Mouse (Mus musculus): ENCODE measurements around the gene Mmp17.

Gene Mmp17

DNA sequence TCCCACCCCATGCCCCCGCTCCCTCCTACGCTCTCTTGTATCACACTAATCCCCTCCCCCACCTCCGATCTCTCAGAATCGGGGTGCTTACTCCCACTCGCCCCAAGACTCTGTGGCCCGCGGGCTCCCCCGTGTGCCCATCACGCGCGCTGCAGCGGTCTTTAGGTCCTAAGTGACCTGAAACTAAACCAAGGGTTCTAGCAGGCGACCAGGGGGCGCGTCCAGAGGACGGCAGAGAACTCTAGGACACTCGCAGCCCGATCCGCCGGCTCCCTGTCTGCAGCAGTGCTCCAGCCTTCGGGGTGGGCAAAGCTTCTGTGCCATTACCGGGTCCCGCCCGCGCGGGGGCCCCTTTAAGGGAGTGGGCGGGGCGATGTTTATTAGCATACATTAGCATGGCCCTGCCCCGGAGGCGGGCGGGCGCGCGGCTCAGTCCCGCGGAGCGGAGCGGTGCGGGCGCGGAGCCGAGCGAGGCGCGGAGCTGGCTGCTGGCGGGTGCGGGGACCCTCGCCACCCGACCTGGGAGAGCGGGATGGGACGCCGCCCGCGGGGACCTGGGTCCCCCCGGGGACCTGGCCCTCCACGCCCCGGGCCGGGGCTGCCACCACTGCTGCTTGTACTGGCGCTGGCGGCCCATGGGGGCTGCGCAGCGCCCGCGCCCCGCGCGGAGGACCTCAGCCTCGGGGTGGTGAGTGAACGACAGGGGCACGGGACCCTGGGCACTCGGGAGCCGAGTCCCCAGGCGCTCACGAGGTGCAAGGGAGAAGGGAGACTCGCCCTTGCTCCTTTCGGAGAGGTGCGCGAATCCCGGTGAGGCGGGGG is at the start of gene Mmp17:
Gene Mmp17 (plus strand): TSS at position 409 of the 822 bp plus-strand sequence.
- DNase-seq (ENCODE audit: low spot score in 2 of 2), result peak; percentile 86 to 89

DNA sequence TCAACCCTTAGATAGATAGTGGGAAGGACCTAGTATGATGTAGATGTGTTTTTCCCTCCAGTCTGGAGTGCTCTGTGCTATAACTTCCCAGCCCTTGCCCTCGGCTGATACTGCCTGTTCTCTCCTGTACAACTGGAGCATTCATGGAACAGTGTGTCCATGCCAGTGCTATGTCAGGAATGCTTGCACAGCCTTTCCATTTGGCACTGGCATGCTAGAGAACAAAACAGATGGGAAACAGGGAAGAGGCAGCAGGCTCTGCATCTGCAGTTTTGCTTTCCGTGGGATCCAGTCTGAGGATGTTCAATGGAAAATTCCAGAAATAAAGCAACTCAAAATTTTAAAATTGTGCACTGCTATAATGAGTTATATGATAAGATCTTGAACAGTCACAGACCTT is 49.5 kb upstream of the Mmp17 start:
- peak; percentile 39 to 46 for DNase-seq (ENCODE audit: low spot score in 2 of 2)

DNA sequence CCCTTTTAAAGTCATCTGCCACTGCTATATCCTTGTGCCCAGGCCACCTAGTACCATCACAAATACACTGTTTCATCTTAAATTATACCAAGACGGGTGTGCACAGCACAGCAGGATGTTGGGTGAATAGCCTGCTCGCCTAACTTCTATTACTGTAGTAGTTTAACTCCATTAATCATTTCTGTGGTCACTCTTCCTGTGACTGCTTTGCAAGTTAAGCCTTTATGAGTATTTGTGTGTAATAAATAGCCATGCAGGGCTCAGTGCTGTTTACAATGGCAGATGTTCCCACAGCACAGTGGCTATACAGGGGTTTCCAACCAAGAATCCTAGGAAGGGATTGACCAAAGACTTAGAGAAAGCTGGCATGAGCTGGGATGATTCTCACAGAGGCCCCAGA is 48.9 kb upstream of the Mmp17 start:
- no peak for DNase-seq (ENCODE audit: low spot score in 2 of 2)

DNA sequence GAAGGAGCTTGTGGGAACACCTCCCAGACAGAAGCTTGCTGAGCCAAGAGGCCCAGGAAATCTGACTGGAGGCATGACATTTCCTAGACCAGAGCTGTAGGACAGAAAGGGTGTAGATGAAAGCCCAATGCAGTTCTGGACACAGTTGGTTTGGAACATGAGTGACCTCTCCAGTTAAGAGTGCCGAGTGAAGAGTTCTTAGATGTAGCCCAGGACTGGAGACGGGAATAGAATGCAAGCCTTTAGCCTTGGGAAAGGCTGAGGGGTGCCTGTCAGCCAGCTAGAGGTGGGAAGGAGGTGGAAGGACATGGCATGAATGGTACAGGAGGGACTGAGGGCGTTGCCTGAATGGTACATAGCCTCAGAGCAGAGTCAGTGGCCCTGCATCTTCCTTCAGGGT is 48.5 kb upstream of the Mmp17 start:
- no peak for DNase-seq (ENCODE audit: low spot score in 2 of 2)

DNA sequence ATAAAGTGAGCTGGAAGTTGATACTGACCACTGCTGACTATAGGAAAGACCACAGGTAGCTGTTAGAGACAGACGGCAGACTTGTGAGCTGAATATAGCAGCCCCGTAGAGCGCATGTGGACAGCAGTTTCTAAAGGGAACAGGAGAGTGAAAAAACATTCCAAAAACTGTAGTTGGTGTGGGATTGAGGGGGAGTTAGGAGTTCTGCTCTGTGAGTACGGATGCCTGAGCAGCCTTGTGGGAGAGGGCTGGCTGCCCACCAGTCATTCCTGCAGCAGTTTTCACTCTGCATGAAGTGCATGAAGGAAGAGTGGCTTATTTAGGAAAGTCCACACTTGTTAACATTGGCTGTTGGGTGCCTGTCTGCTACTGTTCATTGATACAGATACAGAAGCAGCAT is 45.1 kb upstream of the Mmp17 start:
- no peak for DNase-seq (ENCODE audit: low spot score in 2 of 2)

DNA sequence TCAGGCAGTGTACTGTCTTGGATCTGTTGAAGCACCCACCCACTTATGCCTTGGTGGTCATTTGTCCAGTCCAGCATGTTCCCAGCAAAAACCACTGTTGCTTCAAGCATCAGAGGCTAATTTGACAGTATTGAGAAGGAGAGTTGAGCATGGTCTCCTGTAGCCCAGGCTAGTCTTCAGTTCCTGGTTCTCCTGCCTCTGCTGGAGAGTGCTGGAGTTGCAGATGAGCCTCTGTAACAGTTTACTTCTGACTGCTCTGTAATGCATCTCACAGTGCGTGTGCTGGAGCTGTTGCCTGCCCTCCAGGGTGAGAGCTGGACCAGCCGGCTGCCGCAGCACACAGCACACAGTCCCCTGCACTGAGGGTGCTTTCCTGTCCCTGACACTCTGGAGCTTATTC is 41.7 kb upstream of the Mmp17 start:
- DNase-seq (ENCODE audit: low spot score in 2 of 2), result no peak

DNA sequence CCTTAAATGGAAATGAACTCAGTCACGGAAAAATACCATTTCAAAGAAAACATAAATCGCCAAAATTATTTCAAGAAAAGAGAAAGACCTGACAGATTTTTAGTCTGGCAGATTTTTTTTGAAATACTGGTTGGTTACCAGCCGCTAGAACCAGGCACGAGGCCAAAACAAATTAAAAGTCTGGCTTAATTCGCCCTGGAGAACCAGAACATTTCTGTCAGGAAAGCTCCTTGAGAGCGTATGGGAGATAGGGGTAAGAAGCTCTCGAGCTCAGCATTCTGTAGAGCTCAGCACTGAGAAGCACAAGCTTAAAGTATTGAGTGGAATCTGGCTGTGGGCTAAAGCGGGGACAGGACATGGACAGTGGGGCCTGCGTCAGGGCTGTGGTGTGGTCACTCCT is 38.2 kb upstream of the Mmp17 start:
- no peak for DNase-seq (ENCODE audit: low spot score in 2 of 2)

DNA sequence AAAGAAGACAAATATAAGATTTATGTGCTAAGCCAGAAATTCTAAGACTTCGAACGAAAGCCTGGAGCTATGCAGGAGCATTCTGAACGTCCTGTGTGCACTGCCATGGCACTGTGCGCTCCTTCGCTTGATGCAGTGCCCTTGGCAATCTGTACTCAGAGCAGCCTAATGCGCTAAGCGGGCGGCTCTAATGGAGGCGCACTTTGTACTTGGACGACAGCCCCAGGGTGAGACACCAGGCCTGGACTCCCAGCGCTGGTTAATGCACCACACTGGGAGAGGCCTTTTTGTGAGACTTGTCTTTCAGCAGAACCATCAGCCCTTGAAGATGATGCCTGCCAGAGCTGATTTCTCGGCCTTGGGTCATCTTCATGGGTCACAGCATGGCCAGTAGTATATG is 34.3 kb upstream of the Mmp17 start:
- DNase-seq (ENCODE audit: low spot score in 2 of 2), result no peak

DNA sequence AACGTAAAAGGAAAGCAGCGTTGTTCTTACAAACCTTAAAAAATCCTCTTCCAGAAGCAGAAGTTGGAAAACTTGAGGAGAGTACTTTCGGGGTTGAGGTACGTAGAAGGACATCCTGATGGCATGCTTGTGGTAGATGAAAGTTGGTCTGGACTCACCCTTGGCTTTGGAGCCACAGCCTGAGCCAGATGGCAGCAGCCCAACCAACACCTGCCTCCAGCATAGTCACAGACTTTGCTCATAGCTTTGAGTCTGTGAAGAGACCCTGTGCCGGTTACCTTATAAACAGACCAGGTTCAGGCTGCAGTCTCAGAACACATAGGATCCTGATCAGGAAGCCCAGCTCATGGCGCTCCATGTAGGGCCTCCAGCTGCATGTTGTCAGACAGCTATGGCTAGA is 33.2 kb upstream of the Mmp17 start:
- no peak for DNase-seq (ENCODE audit: low spot score in 2 of 2)

DNA sequence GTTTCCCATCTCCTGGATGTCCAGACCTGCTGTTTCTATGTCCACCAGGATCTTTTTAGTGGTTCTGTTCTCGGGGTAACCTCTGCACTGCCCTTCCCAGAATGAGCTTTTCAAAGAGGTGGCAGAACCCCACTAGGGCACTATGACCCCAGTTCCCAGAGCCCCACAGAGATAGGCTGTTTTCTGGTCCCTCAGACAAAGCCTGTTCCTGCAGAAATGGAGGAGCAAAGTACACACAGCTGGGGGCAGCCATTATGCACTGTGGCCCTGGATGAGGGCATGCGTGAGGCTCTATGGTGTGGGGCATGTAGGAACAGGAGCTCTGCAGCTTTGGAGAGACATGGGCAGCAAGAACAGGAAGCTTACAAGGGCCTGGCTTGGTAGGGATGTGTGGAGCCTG is 32.0 kb upstream of the Mmp17 start:
- DNase-seq (ENCODE audit: low spot score in 2 of 2), result no peak

DNA sequence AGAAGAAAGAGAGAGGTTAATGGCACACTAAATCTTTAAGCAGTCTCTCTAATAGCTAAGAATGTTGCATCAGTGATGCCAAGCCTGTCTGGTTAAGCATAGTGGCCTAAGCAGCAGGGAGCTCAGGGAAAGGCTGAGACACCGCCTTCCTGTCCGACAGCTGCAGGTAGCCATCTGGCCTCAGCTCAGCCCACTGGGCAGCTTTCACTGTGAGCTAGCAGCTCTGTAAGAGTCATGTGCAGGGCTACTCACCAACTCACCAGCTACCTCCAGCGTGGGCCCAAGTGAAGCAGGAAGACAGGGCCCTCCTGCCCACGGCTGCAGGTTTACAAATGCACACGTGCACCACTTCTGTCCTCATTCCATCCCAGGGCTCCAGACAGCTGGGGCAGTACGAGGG is 30.3 kb upstream of the Mmp17 start:
- DNase-seq (ENCODE audit: low spot score in 2 of 2), result no peak

DNA sequence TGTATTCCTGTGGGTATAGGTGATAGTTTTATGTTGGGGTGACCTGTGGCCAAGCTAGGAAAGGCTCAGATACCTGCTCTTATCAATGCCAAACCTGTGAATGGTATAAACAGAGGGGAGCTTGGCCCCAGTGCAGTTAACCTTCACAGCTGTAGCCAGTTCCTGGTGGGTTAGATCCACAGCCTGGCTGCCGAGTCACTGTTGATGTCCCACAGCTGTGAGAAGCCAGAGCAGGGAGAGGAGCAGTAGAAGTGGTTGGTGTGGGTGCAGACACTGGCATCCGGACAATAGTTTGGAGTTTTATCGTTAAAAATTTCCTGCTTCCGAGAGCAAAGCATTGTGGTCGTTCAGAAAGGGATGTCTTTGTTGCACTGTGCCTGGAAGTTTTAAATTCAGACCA is 25.4 kb upstream of the Mmp17 start:
- DNase-seq (ENCODE audit: low spot score in 2 of 2), result no peak

DNA sequence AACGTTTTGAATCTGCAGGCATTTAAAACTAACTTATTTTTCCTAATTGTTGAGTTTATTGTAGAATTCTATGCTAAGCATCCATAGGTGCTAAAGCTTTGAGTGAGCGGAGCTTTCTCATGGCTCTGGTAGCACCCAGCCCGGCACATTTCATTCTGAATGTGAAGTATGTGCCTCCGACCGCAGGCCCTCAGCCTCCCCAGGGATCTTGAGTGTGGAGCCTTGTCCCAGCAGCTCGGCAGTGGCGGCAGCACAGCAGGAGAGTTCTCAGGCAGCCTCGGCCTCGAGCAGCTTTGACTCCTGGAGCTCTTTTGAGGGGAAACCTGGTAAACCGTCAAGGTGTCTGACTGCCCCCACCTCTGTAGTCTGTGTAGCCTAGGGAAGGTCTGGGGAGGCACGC is 24.7 kb upstream of the Mmp17 start:
- no peak for DNase-seq (ENCODE audit: low spot score in 2 of 2)

DNA sequence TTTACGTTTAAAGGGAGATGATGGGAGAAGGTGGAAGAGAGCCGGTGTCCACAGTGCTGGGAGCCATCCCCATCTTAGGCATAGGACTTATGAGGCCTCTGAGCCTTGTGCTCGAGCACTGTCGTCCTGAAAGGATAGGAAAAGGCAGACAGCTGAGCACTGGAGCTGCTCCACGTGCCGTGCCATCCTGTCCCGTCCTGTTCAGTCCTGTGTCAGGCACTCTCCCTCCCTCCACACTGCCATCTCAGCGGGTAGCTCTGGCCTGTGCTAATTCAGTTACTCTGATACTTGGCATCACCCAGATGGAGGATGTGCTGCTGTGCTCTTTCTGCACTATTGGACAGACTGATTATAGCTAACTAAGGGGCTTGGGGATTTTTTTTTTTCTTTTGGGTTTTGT is 21.6 kb upstream of the Mmp17 start:
- DNase-seq (ENCODE audit: low spot score in 2 of 2), result no peak

DNA sequence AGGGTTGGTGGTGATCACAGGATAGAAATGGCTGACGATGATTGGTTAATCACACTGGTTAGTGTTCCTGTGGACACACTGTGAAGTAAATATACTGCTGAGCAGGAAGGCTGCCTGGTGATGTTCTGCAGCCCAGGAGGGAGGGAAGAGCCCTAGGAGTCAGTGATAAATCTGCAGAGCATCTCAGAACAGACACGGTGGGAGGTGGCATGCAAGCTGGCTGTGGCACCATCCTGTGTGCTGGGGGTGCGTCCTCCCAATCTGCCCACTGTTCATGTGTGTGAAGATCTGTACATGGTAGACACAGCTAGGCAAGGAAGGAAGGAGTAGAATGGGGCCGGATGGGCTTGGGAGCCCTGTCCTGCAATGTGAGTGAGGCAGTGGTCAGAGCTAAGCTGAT is 15.4 kb upstream of the Mmp17 start:
- no peak for DNase-seq (ENCODE audit: low spot score in 2 of 2)

DNA sequence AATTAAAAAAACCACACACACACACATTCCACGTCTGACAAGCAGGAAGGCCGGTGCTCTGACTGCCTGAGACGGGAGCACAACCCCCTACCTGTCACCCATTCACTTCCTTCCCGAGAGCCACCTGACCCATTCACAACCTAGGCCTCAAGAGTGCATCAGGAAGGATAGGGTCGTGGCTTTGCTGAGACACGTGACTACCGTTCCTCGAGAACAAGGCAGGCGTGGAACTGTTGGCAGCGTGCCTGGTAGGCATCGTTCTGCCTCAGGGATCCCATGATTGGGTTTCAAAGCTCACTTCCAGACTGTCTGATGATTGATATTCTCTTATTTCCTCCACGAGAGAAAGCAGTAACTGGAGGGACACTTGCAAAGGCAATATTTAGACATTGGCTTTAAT is 5.8 kb upstream of the Mmp17 start:
- DNase-seq (ENCODE audit: low spot score in 2 of 2), result no peak

DNA sequence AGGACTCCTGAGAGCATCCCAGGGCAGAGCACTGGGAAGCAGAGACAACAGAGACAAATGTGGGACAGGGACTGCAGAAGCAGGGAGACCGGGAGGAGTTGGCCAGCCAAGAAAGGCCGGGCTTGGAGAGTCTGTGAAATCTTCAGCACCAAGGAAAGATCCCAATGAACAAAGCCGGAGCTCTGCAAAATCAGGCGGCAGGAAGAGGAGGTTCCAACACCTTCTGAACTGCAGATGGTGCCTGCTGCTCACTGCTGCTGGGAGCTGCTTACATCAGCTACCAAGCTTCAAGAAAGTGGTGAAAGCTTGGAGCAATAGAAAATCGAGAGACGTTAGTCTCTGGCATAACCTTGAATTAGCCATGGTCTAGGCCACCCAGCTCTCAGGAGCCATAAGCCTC is 3.9 kb upstream of the Mmp17 start:
- DNase-seq (ENCODE audit: low spot score in 2 of 2), result no peak

DNA sequence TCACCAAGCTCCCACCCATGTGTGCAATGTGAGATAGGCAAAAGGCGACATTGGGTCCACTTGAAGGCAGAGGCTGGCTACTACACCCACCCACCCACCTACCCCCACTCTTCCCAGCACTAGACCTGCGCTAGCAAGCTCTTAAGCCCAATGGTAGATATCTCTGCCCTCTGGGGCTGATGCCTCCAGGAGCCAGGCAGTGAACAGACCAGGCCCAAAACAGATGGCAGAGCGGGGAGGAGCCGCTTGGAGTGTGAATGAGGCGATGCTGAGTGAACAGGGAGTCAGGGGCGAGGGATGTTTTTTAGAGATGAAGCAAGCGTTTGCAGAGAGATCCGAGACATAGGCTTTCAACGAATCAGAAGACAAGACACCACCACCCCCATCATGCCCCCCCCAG is 3.4 kb upstream of the Mmp17 start:
- peak; percentile 42 to 47 for DNase-seq (ENCODE audit: low spot score in 2 of 2)

DNA sequence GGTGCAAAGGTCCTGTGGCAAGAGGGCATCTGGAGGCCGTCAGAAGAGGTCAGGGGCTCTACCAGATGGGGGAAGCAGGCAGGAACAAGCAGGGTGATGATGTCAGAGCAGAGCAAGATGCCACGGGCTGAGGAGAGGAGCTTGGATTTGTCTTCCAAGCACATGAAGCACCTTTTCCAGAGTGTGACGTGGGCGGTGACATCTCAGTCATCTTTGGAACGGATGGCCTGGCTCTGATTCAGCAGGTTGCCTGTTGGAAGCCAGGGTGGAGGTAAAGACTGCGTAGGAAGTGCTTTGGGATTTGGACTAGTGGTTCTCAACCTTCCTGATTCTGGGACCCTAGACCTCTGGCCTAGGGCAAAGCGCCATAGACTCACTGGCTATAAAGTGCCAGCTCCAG is 3.0 kb upstream of the Mmp17 start:
- peak in 1 of 2 experiments; percentile 57 for DNase-seq (ENCODE audit: low spot score in 2 of 2)

DNA sequence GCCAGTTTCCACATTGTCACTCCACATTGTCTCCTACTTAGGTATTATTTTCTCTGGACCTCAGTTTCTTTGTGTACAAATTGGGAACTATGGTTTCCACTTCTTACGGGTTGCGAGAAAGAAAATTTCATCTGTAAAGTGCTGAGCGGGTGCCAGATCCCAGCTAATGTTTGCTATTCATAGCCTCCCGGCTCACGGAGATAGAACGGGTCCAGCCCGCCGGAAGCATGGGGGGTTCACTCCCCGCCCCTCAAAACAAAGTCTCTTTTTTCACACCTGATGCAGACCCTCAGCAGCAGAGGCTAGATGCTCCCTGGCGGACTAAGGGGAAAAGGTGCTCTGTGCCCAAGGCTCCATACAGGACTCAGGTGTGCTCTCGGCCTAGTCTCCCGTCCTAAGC is 638 bp upstream of the Mmp17 start:
- DNase-seq (ENCODE audit: low spot score in 2 of 2), result no peak

DNA sequence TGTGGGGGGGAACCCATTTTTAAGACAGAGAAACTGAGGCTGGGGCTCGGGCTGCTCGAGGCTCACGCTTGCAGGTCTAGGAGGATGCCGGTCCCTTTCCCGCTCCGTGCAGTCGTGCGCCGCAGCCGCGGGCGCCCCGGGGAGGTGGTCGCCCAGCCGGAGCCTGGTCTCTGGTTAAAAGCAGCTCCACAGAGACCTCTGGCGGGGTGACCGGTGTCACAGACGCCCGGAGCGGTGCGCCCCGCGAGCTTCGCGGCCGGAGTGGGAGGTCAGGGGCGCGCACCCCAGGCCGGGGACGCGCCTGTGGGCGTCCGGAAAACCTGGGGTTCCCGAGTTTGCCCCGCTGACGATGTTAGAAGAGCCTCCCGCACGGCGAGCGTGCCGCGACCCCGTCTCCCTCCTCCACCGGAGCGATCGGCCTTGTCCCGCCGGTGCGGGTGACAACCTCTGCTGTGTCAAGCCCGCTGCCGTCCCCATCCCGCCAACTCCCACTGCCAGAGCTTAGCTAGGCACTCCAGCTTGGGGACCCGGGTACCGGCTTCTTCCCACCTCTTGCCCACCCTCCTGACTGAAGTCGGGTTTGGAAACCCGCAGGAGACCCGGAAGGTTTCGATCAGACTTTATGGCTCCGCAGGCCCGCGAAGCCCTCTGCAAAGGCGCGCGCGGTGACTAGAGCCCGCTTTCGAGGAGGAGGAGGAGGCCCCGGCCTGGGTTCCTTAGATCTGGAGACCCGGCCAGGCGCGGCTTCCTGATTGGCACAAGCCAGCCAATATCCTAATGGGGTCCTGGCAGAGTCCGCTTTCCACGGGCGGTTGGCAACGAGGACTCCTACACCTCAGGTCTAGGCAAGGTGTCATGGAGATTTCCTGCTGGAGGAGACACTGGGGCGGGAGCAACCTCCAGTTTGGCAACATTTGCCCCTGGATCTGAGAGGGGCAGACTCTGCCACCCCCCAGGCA is 893 bp downstream of the Mmp17 start:
- DNase-seq (ENCODE audit: low spot score in 2 of 2), result peak in 1 of 2 experiments; percentile 40

DNA sequence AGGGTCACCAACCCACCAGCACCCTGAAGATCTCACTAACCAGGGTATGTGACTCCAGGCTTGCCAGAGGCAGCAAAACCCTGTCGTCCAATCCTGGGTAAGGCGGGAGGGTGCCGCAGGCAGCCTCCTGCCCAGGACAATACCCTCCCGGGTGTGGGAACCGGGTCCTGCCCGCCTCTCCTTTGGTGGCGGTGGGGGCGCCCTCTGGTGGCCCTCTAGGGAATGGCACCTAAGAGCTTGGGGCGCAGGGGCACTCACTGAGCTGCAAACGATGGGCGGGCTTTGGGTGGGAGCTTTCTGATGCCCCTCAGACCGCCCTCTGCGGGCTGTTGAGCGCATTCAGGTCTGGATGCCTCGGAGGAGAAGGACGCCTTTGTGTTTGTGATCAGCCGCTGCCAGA is 2.0 kb downstream of the Mmp17 start:
- DNase-seq (ENCODE audit: low spot score in 2 of 2), result peak; percentile 65 to 85

DNA sequence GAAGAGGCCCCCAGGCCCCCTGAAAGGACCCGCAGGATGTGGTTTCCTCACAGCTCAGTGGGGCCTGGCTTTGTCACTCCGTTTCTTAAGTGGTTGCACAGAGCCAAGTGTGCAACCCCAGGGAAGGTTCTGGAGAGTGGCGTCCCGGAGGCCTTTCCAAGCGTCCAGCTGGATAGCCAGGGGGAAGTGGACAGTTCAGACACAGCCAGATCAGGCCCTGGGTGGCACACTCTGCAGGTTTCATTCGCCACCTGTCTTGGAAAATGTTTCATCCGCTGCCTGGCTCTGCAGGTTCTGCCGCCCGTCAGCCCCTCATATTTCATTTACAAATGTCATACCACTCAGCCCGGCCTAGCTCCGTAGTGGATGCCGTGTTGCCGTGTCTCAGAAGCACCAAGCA is 2.5 kb downstream of the Mmp17 start:
- no peak for DNase-seq (ENCODE audit: low spot score in 2 of 2)

All from frontal cortex, postnatal 14 days (tissue).